Mouse (Mus musculus) brain, embryonic 14.5 days (tissue): ENCODE results near the gene Dscaml1.

Experiments
- CTCF ChIP-seq: fragments of 200-500 bp; IDR thresholded peaks from 2 replicates; pipeline ENCODE4 v1.5.1; 2012; ENCODE audit warnings: inconsistent platforms, mild to moderate bottlenecking, moderate library complexity, borderline replicate concordance; ENCODE audit not compliant: insufficient read depth, insufficient read length; ENCODE audit errors: extremely low read depth
- POLR2A ChIP-seq: fragments of 200-500 bp; IDR thresholded peaks from 2 replicates; pipeline ENCODE4 v1.6.1; 2012; ENCODE audit warnings: mild to moderate bottlenecking, inconsistent platforms, borderline replicate concordance; ENCODE audit not compliant: poor library complexity, insufficient read depth, insufficient read length, severe bottlenecking; ENCODE audit errors: extremely low read depth

DNA sequence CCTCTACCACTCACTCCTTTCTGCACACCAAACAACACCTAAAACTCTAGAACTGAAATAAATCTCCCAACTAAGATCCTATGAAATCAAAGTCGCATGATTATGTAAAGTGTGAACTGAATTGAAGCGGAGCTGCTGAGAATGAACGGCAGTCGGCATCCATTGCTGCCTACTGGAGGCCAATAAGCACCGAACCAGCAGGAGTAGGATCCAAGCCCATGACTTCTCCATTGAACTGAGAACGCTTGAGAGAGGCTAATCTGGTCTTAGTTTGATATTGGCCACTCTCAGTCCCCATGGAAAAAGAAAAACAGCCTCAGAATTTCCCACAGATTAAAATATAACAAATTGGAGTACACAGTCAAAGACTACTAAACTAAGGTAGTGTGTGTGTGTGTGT is 42.5 kb upstream of the Dscaml1 start:
- TF ChIP-seq CTCF (no peak), POLR2A (no peak)
